Mouse (Mus musculus): ENCODE data around the gene Aldh5a1.
"Not testable (repeated sequence)": the region's sequence is repeated elsewhere in the genome, so short reads cannot be mapped to it uniquely, and the experiment has no call there.

Aldh5a1 gene

DNA sequence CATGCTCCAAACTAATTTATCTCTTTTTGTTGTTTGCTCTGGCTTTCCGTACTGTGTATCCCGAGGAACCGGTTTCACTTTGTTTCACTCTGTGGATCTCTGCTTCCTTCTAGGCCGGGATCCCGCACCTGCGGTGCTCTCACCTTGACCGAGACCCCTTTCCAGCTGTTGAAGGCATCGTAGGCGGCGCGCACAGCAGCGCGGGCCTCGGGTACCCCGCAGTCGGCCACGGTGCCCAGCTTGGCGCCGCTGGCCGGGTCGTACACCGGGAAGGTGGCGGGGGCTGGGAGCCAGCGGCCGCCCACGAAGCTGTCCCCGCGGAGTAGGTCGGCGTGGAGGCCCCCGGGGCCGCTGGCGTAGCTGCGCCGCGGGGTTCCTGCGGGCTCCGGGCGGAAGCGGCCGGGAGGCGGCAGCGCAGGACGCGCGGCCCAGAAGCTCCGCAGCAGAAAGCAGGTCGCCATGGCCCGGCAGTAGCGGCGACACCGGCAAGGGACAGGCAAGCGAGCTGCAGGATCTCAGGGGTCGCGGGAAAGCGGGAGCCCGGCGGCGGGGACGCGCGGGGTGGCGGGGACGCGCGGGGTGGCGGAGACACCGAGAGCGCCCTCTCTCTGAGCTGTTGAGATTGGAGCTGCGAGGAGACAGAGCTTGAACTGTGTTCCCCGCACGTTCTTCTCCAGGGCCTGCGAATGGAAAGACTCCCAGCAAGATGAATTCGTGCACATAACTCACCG lies at the start of gene Aldh5a1:
Aldh5a1 (minus strand) TSS at position 554 of the 731 bp plus-strand sequence.
- no peak for DNase-seq (ENCODE audit: low spot score)

DNA sequence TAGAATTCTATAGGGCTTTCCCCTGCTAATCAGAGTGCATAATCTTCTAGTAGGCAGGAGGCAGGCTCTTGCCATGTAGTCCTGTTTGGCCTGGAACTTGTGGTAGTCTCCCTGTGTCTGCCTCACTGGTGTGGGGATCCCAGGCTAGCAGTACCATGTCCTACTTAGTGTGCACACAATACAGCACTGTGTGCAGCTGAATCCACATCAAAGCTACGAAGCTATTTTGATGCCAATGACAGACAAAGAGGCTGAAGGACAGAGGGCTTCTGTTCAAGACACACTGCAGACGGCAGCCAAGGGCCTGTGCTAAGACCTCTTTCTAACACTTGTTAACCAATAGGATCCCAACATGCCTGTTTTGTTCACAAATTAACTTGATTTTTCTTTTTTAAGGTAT lies 48.0 kb upstream of the Aldh5a1 start:
- no peak for DNase-seq (ENCODE audit: low spot score)

DNA sequence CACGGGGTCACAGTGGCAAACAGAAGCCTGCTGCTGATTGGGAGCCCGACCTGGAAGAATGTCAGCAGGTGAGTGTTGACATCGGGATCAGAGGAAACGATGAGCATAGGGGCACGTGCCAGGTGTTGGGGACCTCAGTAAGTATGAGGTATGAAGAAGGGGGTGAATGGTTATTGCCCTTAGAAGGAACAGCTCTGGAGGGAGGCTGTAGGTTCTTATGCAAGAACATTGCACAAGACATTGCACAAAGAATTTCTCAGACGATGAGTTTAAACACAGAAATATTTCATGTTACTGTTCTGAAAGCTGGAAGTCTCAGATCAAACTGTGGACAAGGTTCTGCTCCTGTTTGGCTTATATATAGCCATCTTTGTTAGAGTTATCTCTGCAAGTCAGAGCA lies 43.6 kb upstream of the Aldh5a1 start:
- DNase-seq (ENCODE audit: low spot score): no peak

DNA sequence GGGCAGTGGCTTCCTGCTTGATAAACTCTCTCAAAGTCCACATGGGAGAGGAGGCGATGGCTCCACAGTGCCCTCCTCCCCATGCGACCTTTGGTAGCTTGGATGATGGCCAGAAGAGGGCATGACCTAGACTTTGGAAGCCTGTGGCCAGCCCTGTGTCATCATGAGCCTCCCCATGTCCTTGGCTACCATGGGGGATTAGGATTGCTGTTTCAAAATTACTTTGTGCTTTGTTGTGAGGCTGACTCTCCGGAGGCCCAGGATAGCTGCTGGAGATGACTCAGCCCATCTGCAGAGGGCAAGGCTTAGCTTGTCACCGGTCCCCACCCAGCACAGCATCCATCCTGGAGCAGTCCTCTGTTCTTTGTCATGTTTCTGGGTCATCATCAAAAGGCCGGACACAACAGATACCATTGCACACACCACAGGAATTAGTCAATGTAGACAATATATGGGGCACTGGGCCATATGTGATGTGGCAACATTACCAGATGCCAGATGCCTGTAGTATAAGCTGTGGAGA lies 40.4 kb upstream of the Aldh5a1 start:
- DNase-seq (ENCODE audit: low spot score): no peak

DNA sequence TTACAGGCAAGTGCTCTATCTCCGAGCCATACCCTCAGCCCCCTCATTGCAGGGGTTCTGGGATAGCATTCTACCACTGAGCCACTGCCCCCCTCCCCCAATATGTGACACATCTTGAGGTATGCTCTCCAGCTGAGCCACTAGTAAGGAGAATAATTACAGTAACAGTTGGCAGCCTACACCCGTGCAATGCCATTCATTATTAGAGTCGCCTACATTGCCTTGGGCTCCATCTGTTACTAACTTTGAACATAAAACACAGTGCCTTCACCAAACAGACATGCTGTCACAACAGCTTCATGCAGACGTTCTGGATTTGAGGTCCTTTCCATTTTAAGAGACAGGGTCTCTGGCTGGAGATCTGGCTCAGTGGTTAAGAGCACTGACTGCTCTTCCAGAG lies 38.9 kb upstream of the Aldh5a1 start:
- DNase-seq (ENCODE audit: low spot score): no peak

DNA sequence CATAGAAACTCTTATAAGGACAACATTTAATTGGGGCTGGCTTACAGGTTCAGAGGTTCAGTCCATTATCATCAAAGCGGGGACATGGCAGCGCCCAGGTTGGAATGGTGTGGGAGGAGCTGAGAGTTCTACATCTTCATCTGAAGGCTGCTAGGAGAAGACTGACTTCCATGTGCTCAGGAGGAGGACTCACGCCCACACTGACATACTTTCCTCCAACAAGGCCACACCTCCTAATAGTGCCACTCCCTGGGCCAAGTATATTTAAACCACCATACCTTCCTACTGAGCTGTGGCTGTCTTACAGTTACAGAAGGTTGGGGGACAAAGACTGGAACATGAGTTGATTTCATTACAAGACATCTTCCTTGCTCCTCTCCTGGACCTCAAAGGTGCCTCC lies 34.3 kb upstream of the Aldh5a1 start:
- DNase-seq (ENCODE audit: low spot score): not testable (repeated sequence)

DNA sequence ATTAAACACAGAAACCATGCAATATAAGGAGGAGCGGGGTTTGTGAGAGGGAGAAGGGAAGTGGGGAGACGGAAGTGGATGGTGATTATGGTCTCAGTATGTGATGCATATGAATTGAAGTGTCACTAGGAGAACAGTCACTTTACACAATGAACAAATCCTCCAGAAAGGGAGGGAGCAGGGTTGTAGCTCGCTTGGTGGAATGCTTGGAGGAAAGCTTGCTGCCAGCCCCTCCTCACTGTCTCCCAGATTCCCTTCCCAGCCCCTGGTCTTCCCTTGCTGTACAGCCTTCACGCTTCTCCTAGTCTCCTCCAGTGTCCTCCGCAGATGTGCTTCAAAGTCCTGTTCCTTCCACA lies 28.4 kb upstream of the Aldh5a1 start:
- no peak for DNase-seq (ENCODE audit: low spot score)

DNA sequence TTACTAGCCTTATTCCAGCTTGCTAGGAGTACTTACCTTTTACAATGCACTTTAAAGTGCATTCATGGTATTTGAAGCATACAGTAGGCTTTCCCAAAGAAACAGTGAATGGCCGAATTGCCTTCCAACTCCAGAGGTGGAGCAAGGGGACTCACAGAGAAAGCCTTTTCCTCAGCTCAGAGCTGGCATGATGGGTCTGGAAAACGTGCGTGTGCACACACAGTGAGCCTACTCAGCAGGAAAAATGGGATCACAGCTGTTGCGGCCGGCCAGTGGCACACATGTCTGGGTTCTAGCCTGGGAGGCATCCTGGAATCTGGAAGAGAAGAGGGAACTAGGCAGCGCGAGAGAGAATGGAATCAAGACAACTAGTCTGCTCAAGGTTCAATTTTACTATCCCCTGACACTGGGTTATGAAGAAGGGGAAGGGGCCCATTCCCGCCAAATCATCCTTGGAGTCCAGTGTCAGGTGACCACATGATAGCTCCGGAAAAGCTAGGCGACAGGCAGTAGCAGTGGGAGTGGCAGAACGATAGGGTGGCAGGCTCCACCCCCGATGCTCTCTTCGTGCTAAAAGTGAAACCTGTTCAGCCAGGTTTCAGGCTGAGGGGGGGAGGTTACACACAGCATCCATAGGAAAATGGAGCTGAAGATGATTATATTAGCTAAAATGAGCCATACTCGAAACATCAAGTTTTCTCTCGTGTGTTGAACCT lies 27.8 kb upstream of the Aldh5a1 start:
- DNase-seq (ENCODE audit: low spot score): peak; percentile 19

DNA sequence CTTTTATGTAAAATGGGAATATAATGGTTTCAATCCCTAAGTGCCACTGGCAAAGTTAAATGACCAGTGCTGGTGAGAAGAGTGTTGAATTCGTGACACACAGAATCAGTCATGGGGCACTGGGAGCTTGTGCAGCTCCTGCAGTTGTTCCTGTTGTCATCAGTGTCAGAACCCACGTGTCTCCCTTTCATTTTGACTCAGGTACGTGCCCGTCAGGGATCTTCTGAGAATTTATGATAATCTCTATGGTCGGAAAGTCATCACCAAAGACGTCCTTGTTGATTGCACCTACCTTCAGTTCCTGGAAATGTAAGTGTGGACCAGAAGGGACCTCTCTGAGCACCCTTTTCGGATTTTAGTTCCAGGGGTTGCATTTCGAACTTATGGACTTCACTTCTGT lies 24.7 kb upstream of the Aldh5a1 start:
- DNase-seq (ENCODE audit: low spot score): no peak

DNA sequence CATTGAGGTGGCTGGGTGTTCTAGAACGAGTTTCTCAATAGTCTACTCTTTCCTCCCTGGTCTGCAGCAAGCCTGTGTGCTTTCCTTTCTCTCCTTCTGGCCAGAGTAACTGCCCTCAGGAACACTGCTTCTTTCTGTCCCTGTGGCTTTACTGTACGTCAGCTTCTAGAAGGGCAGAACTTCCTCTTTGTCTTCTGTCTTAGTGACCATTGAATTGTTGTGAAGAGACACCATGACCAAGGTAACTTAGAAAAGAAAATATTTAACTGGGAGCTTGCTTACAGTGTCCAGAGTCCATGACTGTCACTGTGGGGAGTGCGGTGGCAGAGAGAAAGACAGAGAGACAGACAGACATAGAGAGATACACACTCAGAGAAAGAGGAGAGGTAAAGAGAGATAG lies 22.6 kb upstream of the Aldh5a1 start:
- DNase-seq (ENCODE audit: low spot score): no peak

DNA sequence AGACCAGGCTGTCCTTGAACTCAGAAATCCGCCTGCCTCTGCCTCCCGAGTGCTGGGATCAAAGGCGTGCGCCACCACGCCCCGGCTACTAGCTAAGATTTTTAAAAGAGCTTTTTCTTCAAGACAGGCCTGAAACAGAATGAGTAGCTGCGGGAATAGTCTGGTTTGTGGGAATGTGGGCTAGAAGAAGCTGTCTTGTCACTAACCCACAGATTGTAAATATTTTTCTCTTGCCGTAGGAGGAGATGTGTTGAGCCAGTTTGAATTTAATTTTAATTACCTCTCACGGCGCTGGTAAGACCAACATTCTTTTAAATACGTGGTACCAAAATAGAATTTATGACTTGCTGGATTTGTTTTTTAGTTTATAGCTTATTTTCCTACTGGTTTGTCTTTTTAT lies 21.2 kb upstream of the Aldh5a1 start:
- no peak for DNase-seq (ENCODE audit: low spot score)

DNA sequence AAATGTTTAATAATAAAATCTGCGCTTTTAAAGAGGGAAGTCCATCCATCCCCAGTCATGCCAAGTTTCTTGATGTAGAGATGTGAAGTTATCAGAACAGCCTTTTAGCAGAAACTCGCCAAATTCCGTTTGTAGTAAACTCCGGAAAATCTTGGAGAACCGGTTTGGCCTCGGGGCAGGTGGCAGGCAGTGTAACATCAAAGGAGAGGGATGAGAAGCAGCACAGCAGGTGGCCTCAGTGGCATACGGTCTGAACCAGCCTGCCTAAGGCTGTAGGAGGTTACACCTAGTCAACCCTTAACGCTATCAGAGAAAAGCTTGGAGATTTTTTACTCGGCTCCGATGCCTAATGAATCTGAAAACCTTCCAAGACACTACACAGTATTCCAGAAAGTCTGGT lies 18.0 kb upstream of the Aldh5a1 start:
- DNase-seq (ENCODE audit: low spot score): no peak

DNA sequence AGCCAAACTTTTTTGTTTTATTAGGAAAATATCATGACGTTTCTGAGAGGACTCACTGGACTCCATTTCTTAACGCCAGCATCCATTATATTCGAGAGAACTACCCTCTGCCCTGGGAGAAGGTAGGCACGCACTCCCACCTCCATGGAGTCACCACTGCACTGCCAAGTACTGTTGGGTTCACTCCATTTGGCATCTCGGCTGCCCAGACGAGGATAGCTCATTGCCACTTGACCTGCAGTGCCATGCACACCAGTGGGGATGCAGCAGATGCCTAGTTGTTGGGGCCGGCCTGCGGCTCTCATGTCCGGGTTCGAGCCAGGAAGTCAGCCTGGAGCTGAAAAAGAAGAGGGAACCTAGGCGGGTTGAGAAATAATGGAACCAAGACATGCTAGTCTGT lies 17.6 kb upstream of the Aldh5a1 start:
- no peak for DNase-seq (ENCODE audit: low spot score)

DNA sequence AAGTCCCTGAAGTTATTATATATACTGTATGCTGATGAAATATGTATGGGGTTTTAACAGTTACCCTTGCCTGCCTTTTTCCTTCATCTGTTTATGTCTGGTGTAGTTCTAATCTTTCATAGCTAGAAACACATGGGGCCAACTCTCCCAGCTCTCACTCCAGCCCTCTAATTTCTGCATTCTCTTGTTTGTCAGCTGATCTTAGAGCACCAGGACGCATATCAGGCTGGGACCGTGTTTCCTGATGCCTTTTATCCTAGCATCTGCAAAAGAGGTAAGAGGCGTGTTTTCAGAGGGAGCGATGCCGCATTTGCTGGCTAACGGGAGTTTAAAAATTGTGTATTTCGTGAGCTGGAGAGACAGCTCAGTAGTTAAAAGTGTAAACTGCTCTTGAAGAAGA lies 15.2 kb upstream of the Aldh5a1 start:
- DNase-seq (ENCODE audit: low spot score): no peak

DNA sequence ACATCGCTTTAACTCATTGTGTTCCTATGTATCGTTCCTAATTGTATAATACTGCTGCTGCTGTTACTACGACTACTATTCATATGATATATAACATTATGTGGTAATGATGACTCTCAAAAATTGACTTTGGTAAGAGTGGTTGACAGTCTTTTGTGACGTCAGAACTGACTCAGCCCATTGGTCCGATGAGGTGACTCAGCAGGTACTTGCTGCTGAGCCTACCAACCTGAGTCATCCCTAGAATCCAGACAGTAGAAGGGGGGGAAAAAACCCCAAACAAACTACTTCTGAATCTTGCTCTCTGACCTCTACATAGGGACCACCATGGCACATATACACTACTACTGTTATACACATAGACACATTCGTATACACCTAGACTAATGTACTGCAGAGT lies 11.4 kb upstream of the Aldh5a1 start:
- DNase-seq (ENCODE audit: low spot score): no peak

DNA sequence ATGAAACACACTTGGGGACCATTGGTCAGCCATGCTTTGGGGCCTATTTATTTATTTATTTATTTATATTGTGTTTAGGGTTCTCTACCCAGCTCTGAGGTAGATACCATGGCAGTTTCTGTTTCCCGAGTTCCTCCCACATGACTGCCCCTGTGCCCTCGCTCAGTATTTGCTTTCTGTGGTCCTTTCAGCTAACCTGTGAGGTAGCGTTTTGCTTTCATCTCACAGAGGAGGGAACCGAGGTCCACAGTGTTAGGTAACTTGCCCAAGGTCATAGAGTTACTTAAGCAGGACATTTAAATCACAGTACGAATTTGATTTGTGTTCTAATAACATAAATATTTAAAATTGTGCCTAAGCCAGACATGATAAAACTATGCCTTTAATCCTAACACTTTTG lies 9.7 kb upstream of the Aldh5a1 start:
- DNase-seq (ENCODE audit: low spot score): no peak

DNA sequence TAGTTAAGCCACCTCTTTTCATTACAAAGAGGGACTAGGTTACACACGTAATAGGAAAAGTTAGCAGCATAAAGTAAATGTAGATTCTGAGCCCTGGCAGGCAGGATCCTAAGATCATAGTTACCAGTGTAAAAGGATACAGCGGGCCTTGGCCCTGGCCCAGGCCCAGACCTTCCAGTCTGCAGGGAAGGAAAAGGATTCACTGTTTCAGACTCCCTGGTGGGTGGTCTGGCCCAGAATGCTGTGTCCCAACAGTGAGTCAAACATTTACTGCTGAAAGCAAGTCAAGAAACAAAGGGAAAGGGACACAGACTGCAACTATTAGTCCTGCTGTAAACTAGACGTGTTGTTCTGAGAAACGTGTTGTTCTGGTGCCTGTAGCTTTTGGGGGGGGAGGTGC lies 8.1 kb upstream of the Aldh5a1 start:
- DNase-seq (ENCODE audit: low spot score): no peak

DNA sequence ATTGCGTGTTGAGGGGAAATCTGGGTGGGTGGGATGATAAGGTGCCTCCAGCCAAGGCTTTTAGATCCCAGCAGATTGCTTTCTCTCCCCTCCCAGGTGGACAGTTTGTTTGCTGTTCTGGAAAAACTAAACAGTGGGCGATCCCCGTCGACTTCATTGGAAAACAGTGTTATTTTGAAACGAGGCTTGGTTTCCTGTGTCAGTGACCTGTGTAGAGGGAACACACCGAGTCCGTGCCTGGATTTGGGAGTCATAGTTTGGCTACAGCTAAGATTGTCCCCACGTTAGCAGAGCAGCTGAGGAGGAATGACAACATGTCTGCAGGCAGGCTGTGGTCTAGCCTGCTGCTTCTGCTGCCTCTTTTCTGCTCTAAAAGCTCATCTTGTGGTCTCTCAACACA lies 5.8 kb upstream of the Aldh5a1 start:
- no peak for DNase-seq (ENCODE audit: low spot score)

DNA sequence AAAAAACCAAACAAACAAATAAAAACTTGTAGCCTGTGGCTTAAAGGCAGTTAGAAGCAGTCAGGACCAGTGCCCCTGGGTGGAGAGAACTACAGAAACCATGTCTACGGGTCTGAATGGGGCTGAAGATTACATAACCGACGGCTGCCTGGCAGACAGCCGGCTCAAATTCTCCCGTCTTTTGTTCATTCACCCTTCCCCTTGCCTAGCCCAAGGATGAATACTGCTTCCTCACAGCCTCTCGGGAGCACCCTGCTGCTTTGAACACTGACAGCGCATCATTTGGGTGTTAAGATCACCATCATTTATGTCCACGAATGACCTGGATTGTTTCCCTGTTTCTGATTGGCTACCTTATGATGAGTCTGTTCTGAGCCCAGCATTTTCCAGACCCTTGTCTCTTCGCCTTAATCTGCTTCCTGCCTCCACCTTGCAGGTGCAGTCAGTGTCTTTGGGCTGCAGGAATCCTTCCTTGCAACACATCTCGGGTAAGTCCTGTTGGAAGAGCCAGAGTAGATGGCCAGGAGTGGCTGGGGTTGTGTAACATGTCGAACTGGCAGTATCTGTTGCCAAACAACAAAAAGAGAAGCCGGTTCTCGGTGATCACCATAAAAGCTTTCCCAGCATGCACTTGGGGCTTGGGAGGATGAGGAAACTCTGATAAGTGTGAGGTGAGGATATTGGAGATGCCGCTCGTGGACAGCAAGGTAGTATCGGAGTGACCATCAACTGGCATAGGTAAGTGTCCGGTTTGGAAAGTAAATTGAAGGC lies 5.2 kb upstream of the Aldh5a1 start, which contains the start of gene Gpld1:
Gpld1 (plus strand) TSS at position 641 of the 771 bp plus-strand sequence.
- DNase-seq (ENCODE audit: low spot score): no peak

DNA sequence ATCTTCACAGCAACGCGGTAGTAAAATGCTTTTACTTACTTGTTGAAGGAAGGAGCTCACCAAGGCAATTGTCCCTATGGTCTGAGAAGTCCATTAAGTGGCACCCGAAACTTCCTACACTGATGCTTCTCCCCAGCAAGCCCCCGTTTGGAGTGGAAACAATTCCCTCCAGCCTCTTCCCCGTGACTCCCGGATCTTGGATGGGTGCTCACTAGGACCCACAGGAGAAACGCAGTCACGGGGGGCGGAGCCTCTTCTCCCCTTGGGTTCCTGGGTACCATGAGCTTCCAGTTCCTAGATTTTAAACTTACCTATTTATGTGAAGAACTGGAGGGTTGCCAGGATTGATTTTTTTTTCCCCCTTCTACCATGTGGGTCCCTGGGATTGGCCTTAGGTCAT lies 2.0 kb upstream of the Aldh5a1 start:
- no peak for DNase-seq (ENCODE audit: low spot score)

DNA sequence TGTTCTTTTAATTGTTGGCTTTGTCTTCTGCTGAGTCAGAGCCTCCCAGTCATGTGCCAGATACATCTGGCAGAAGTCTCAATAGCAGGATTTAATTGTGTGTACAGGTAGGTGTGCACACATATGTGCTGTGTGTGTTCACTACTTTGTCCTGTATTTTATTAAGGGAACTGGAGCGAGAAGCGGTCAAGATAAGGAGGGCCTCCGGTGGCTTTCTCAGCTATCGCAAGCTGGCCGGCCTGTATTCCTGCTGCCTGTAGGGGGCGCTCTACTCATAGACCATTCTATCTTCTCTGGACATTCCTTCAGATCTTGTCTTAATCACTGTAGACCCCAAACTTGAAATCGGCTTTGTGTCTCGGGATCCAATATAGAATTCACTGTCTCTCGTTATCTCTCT lies 1.2 kb upstream of the Aldh5a1 start:
- DNase-seq (ENCODE audit: low spot score): peak; percentile 21

DNA sequence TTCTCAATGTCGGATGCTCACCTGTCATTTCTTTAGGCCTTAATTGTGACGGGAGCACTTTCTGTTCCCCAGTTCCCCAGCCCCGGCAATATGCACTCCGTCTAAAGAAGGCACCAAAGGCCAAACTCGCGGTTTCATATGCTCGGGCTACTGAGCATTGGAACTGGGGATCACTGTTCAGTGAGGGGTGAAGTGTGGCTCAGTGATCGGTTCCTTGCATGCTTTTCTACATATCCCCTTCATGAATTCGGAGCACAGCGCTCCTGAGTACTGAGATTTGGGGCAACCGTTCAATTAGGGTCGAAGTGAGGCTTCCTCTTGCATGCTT lies 342 bp upstream of the Aldh5a1 start:
- DNase-seq (ENCODE audit: low spot score): no peak

DNA sequence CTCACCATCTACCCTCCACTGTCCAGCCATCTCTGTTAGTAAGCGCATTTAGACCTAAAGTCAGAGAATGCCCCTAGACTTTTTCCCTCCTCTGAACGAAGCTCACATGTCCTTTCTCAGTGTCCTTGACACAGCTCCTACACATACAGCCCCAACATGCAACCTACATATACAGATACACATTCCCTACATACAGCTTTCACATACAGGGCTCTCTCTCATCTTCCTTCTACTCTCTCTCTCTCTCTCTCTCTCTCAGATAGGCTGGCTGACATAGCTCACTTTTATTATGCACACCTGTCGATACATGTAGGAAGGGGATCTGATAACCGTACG lies 721 bp downstream of the Aldh5a1 start:
- no peak for DNase-seq (ENCODE audit: low spot score)
